Mouse (Mus musculus) testis, adult 2 months (tissue): ENCODE measurements around the gene Akt1s1.
A peak's percentile ranks its signal among the peaks of the same experiment; 100 is the strongest.

ENCODE experiments used
- CTCF ChIP-seq: fragments of 200-500 bp; IDR thresholded peaks from 2 replicates; pipeline ENCODE4 v1.5.1; 2012; ENCODE audit warnings: low read depth, mild to moderate bottlenecking, inconsistent platforms, low read length, moderate library complexity; ENCODE audit not compliant: control insufficient read depth, insufficient read depth, insufficient replicate concordance
- POLR2A ChIP-seq: fragments of 200-500 bp; IDR thresholded peaks from 2 replicates; pipeline ENCODE4 v1.6.1; 2012; ENCODE audit warnings: low read depth, mild to moderate bottlenecking, inconsistent platforms, low read length, moderate library complexity; ENCODE audit not compliant: control insufficient read depth

- TF ChIP-seq CTCF = peak; percentile 17; the same call in 1 of the 2 replicates
- peak; percentile 79 for TF ChIP-seq POLR2A
Measured at GRCm38 (mm10) chr7:44849416-44850111, 773 bp downstream of the Akt1s1 start.
